Mouse (Mus musculus) hindbrain, embryonic 11.5 days (tissue): ENCODE results near the gene Fgf9. TPM values are rescaled to one million over a fixed set of nuclear protein-coding genes. Genes with fewer than 3 reads are reported as not detected.

Source experiments
- ATAC-seq: fragments of 200-750 bp; cut with Nextera tagmentation; 2 replicates; pipeline ENCODE4 v1.8.0; 2017; ENCODE audit warnings: mild to moderate bottlenecking, moderate TSS enrichment, moderate library complexity; ENCODE audit not compliant: low FRiP score
- DNase-seq: peaks from one replicate; pipeline ENCODE4 v3.0.0-alpha.2; 2015; ENCODE audit warnings: low spot score
- H3K27ac ChIP-seq: fragments of 300-500 bp; sonication (generic); 2 replicates; pipeline ENCODE4 v1.5.1; 2014; ENCODE audit warnings: mild to moderate bottlenecking, low read depth, low read length
- H3K27me3 ChIP-seq: fragments of 300-500 bp; sonication (generic); 2 replicates; pipeline ENCODE4 v1.6.1; 2014; ENCODE audit warnings: mild to moderate bottlenecking, low read length, moderate library complexity, mixed read lengths; ENCODE audit not compliant: control insufficient read depth, insufficient read depth
- H3K36me3 ChIP-seq: fragments of 300-500 bp; sonication (generic); 2 replicates; pipeline ENCODE4 v1.6.1; 2014; ENCODE audit warnings: mild to moderate bottlenecking, low read length, moderate library complexity, mixed read lengths; ENCODE audit not compliant: control insufficient read depth, insufficient read depth
- H3K4me1 ChIP-seq: fragments of 300-500 bp; sonication (generic); replicated peaks from 2 replicates; pipeline ENCODE4 v1.6.1; 2014; ENCODE audit warnings: low read length, mixed read lengths; ENCODE audit not compliant: control insufficient read depth, insufficient read depth
- H3K4me2 ChIP-seq: fragments of 300-500 bp; sonication (generic); replicated peaks from 2 replicates; pipeline ENCODE4 v1.6.1; 2014; ENCODE audit warnings: mild to moderate bottlenecking, low read depth, low read length
- H3K4me3 ChIP-seq: fragments of 300-500 bp; sonication (generic); 2 replicates; pipeline ENCODE4 v1.5.1; 2014; ENCODE audit warnings: low read depth, low read length
- H3K9ac ChIP-seq: fragments of 300-500 bp; sonication (generic); 2 replicates; pipeline ENCODE4 v1.6.1; 2014; ENCODE audit warnings: low read depth, low read length
- H3K9me3 ChIP-seq: fragments of 300-500 bp; sonication (generic); 2 replicates; pipeline ENCODE4 v1.6.1; 2016; ENCODE audit warnings: low read length; ENCODE audit not compliant: control insufficient read depth
- WGBS: fragments of 180-500 bp; shearing (Covaris S2); extraction: QIAGEN DNeasy Blood & Tissue Kit; methylation state at CpG from one replicate; pipeline ENCODE4 v1.1.7; 2014; 5-methylcytosine and 5-hydroxymethylcytosine counted together
- polyA plus RNA-seq: library from polyadenylated mRNA; unstranded; fragments of >200 nt; fragmentation: Nextera tagmentation; extraction: Ambion mirVana; gene quantifications from 2 replicates; pipeline ENCODE4 v1.2.1, GENCODE M21; 2014

Gene Fgf9
- polyA plus RNA-seq, result 4.7 and 6.6 TPM in 2 replicates

- Histone ChIP-seq H3K9ac (peak within 1 kb of the TSS; percentile 68), H3K9me3 (no peaks in the 10 kb centered on the region), H3K4me2 (peak within 1 kb of the TSS; percentile 96), H3K36me3 (no peaks in the 10 kb centered on the region), H3K27ac (no peak within 1 kb of the TSS), H3K4me1 (peaks cover 9% of the 10 kb centered on the region), H3K4me3 (peak within 1 kb of the TSS; percentile 57), H3K27me3 (peaks cover 34% of the 10 kb centered on the region)
- ATAC-seq (0 out of 2 replicates have a peak, but pooled peaks have one; percentile 2), DNase-seq (peak; percentile 66)
- WGBS, result under 1% methylated on average over 28 of the region's 33 CpGs
Measured at GRCm38 (mm10) chr14:58070481-58071119, at the start of gene Fgf9. Fgf9 (plus strand) TSS chr14:58070547.

GRCm38 (mm10) chr14:58034567-58034966, 35.8 kb upstream of the Fgf9 start:
- peak; percentile 77 for DNase-seq
- WGBS, result 12% methylated on average over 8 of the region's 8 CpGs
- no peak overlapping the region for H3K27ac ChIP-seq
- no peak overlapping the region for H3K4me3 ChIP-seq
- no peak overlapping the region for H3K4me2 ChIP-seq
- no peaks in the 10 kb centered on the region for H3K27me3 ChIP-seq
- no peaks in the 10 kb centered on the region for H3K36me3 ChIP-seq
- no peaks in the 10 kb centered on the region for H3K9me3 ChIP-seq
- no peak overlapping the region for H3K9ac ChIP-seq
- no peak for ATAC-seq
- H3K4me1 ChIP-seq, result no peaks in the 10 kb centered on the region

- no peak overlapping the region for H3K4me3 ChIP-seq
- peak; percentile 5 for DNase-seq
- no peaks in the 10 kb centered on the region for H3K4me1 ChIP-seq
- no peak overlapping the region for H3K4me2 ChIP-seq
- 29% methylated on average over 6 of the region's 6 CpGs for WGBS
- no peaks in the 10 kb centered on the region for H3K27me3 ChIP-seq
- H3K9ac ChIP-seq, result no peak overlapping the region
- no peak for ATAC-seq
- H3K27ac ChIP-seq, result no peak overlapping the region
- no peaks in the 10 kb centered on the region for H3K36me3 ChIP-seq
- H3K9me3 ChIP-seq, result no peaks in the 10 kb centered on the region
Measured at GRCm38 (mm10) chr14:58036174-58036573, 34.2 kb upstream of the Fgf9 start.

GRCm38 (mm10) chr14:58046639-58047284, 23.6 kb upstream of the Fgf9 start:
- no peak for ATAC-seq
- Histone ChIP-seq H3K4me3 (no peak overlapping the region), H3K9ac (no peak overlapping the region), H3K4me2 (no peak overlapping the region), H3K27ac (no peak overlapping the region), H3K4me1 (no peaks in the 10 kb centered on the region), H3K27me3 (no peaks in the 10 kb centered on the region), H3K9me3 (no peaks in the 10 kb centered on the region), H3K36me3 (no peaks in the 10 kb centered on the region)
- no peak for DNase-seq
- WGBS, result 86% methylated on average over 4 of the region's 4 CpGs

GRCm38 (mm10) chr14:58050691-58051090, 19.7 kb upstream of the Fgf9 start:
- H3K9ac ChIP-seq, result no peak overlapping the region
- no peaks in the 10 kb centered on the region for H3K9me3 ChIP-seq
- no peak overlapping the region for H3K4me2 ChIP-seq
- ATAC-seq (no peak), DNase-seq (no peak)
- no peaks in the 10 kb centered on the region for H3K36me3 ChIP-seq
- no peak overlapping the region for H3K27ac ChIP-seq
- no peaks in the 10 kb centered on the region for H3K27me3 ChIP-seq
- H3K4me3 ChIP-seq, result no peak overlapping the region
- no peaks in the 10 kb centered on the region for H3K4me1 ChIP-seq
- WGBS, result 79% methylated on average over 5 of the region's 5 CpGs

- DNase-seq (no peak), ATAC-seq (no peak)
- Histone ChIP-seq H3K9ac (no peak overlapping the region), H3K27ac (no peak overlapping the region), H3K4me2 (no peak overlapping the region), H3K4me3 (no peak overlapping the region), H3K9me3 (no peaks in the 10 kb centered on the region), H3K36me3 (no peaks in the 10 kb centered on the region), H3K4me1 (no peaks in the 10 kb centered on the region), H3K27me3 (peaks cover 9% of the 10 kb centered on the region)
- 49% methylated on average over 2 of the region's 2 CpGs for WGBS
Measured at GRCm38 (mm10) chr14:58067586-58067985, 2.8 kb upstream of the Fgf9 start.

- H3K4me3 ChIP-seq, result no peak overlapping the region
- H3K9ac ChIP-seq, result no peak overlapping the region
- no peaks in the 10 kb centered on the region for H3K36me3 ChIP-seq
- ATAC-seq, result no peak
- WGBS, result 80% methylated on average over 1 of the region's 1 CpGs
- no peak overlapping the region for H3K27ac ChIP-seq
- H3K4me2 ChIP-seq, result no peak overlapping the region
- no peaks in the 10 kb centered on the region for H3K9me3 ChIP-seq
- H3K27me3 ChIP-seq, result peaks cover 16% of the 10 kb centered on the region
- H3K4me1 ChIP-seq, result peaks cover 4% of the 10 kb centered on the region; the same call in 1 of the 2 replicates
- DNase-seq, result no peak
Measured at GRCm38 (mm10) chr14:58068641-58069040, 1.7 kb upstream of the Fgf9 start.

GRCm38 (mm10) chr14:58069927-58070326, 420 bp upstream of the Fgf9 start:
- no peaks in the 10 kb centered on the region for H3K9me3 ChIP-seq
- H3K9ac ChIP-seq, result no peak overlapping the region
- no peak overlapping the region for H3K27ac ChIP-seq
- DNase-seq (peak; percentile 37), ATAC-seq (no peak)
- peaks cover 9% of the 10 kb centered on the region; the same call in 1 of the 2 replicates for H3K4me1 ChIP-seq
- peaks cover 29% of the 10 kb centered on the region for H3K27me3 ChIP-seq
- H3K36me3 ChIP-seq, result no peaks in the 10 kb centered on the region
- peak overlapping the region; percentile 57; the same call in 1 of the 2 replicates for H3K4me3 ChIP-seq
- H3K4me2 ChIP-seq, result peak overlapping the region; percentile 96
- 2% methylated on average over 6 of the region's 6 CpGs for WGBS
